Mouse (Mus musculus) spleen, postnatal 36 days (tissue): Measurements from ENCODE around the gene Tspan14.

Experiments used
- DNase-seq, 2 experiments: peaks; one replicate each; pipeline ENCODE4 v3.0.0; 2022; ENCODE audit warnings: low spot score in 2 of 2, mixed read lengths in 1 of 2

Tspan14 gene

GRCm38 (mm10) chr14:40966392-40966861 lies at the start of gene Tspan14:
TSS of gene Tspan14 (minus strand) at chr14:40966807.
- DNase-seq, result no peak

GRCm38 (mm10) chr14:41014701-41015240 lies 48.2 kb upstream of the Tspan14 start:
- no peak for DNase-seq

GRCm38 (mm10) chr14:41013630-41014613 lies 47.3 kb upstream of the Tspan14 start, which contains the start of gene Fam213a:
TSS of gene Fam213a (minus strand) at chr14:41013788.
- peak; percentile 90 to 91 for DNase-seq

GRCm38 (mm10) chr14:41013143-41013542 lies 46.5 kb upstream of the Tspan14 start:
- DNase-seq, result no peak

GRCm38 (mm10) chr14:41011916-41012315 lies 45.3 kb upstream of the Tspan14 start:
- DNase-seq, result no peak

- DNase-seq, result no peak
These were observed 41.5 kb upstream of the Tspan14 start for GRCm38 (mm10) chr14:41008138-41008537.

- DNase-seq, result peak in 1 of 2 experiments; percentile 51
These were observed 41.0 kb upstream of the Tspan14 start for GRCm38 (mm10) chr14:41007641-41008040.

- DNase-seq, result peak; percentile 46 to 62
These were observed 40.3 kb upstream of the Tspan14 start for GRCm38 (mm10) chr14:41006899-41007298.

GRCm38 (mm10) chr14:41006263-41006662 lies 39.7 kb upstream of the Tspan14 start:
- DNase-seq, result no peak

- no peak for DNase-seq
These were observed 39.1 kb upstream of the Tspan14 start for GRCm38 (mm10) chr14:41005716-41006115.

GRCm38 (mm10) chr14:41004201-41005141 lies 37.9 kb upstream of the Tspan14 start:
- DNase-seq, result no peak

GRCm38 (mm10) chr14:41001576-41001975 lies 35.0 kb upstream of the Tspan14 start:
- DNase-seq, result no peak

- no peak for DNase-seq
These were observed 34.2 kb upstream of the Tspan14 start for GRCm38 (mm10) chr14:41000801-41001200.

GRCm38 (mm10) chr14:40999904-41000645 lies 33.5 kb upstream of the Tspan14 start:
- peak; percentile 88 to 89 for DNase-seq

GRCm38 (mm10) chr14:40996171-40996570 lies 29.6 kb upstream of the Tspan14 start:
- no peak for DNase-seq

GRCm38 (mm10) chr14:40992464-40992863 lies 25.9 kb upstream of the Tspan14 start:
- no peak for DNase-seq

- DNase-seq, result no peak
These were observed 22.2 kb upstream of the Tspan14 start for GRCm38 (mm10) chr14:40988780-40989179.

- no peak for DNase-seq
These were observed 20.6 kb upstream of the Tspan14 start for GRCm38 (mm10) chr14:40987184-40987583.

- no peak for DNase-seq
These were observed 19.0 kb upstream of the Tspan14 start for GRCm38 (mm10) chr14:40985635-40986034.

GRCm38 (mm10) chr14:40979723-40980122 lies 13.1 kb upstream of the Tspan14 start:
- no peak for DNase-seq

- DNase-seq, result peak; percentile 48 to 57
These were observed 12.4 kb upstream of the Tspan14 start for GRCm38 (mm10) chr14:40979002-40979401.
